Mouse (Mus musculus): ENCODE measurements around the gene Kifc3. TPM values are rescaled to one million over a fixed set of nuclear protein-coding genes. Genes with fewer than 3 reads are reported as not detected.

The Kifc3 gene
- polyA plus RNA-seq, 1 experiment from 2014 or later: 10.6 TPM

- Histone ChIP-seq H3K4me1 (peaks cover 15% of the 10 kb centered on the region), H3K4me2 (no peak overlapping the region), H3K27ac (0 out of 2 replicates have a peak overlapping the region, but pooled peaks have one; percentile 8), H3K9ac (no peak overlapping the region), H3K36me3 (no peaks in the 10 kb centered on the region), H3K4me3 (no peak overlapping the region), H3K27me3 (no peaks in the 10 kb centered on the region), H3K9me3 (no peaks in the 10 kb centered on the region)
- no peak for ATAC-seq (ENCODE audit: insufficient number of reproducible peaks, insufficient read depth, low FRiP score, low TSS enrichment, low read depth)
- 42% methylated on average over 7 of the region's 7 CpGs for WGBS
Measured at GRCm38 (mm10) chr8:95226251-95227150, 23.9 kb upstream of the Kifc3 start.

- H3K36me3 ChIP-seq: no peaks in the 10 kb centered on the region
- H3K9ac ChIP-seq: no peak overlapping the region
- peaks cover 20% of the 10 kb centered on the region for H3K4me1 ChIP-seq
- no peaks in the 10 kb centered on the region for H3K9me3 ChIP-seq
- no peak overlapping the region for H3K4me3 ChIP-seq
- H3K27me3 ChIP-seq: no peaks in the 10 kb centered on the region
- no peak overlapping the region for H3K27ac ChIP-seq
- no peak for ATAC-seq (ENCODE audit: insufficient number of reproducible peaks, insufficient read depth, low FRiP score, low TSS enrichment, low read depth)
- no peak overlapping the region for H3K4me2 ChIP-seq
- 90% methylated on average over 5 of the region's 5 CpGs for WGBS
Measured at GRCm38 (mm10) chr8:95223969-95224368, 21.4 kb upstream of the Kifc3 start.

DNA sequence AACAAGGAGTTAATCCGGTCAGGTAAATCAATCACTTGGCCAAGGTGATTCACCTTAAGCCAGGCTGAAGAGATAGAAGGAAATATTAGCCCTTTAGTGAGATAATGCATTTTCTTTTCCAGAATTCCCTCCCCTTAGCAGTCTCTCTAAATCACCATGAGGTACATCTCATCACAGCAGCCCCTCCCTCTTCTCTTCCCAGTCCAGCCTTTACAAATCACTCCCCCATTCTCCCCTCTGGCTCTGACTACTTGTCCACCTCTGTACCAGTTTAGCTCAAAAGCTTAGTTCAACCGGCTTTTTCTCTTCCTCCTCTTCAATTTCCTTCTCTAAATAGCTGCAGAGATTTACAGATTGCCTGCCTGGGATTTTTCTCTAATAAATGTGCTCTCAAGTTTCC is 18.4 kb upstream of the Kifc3 start:
- Histone ChIP-seq H3K36me3 (no peaks in the 10 kb centered on the region), H3K9ac (no peak overlapping the region), H3K4me3 (no peak overlapping the region), H3K9me3 (no peaks in the 10 kb centered on the region), H3K27ac (no peak overlapping the region), H3K4me2 (no peak overlapping the region), H3K27me3 (no peaks in the 10 kb centered on the region), H3K4me1 (peaks cover 9% of the 10 kb centered on the region; the same call in 1 of the 2 replicates)
- 24% methylated on average over 2 of the region's 2 CpGs for WGBS
- ATAC-seq (ENCODE audit: insufficient number of reproducible peaks, insufficient read depth, low FRiP score, low TSS enrichment, low read depth): no peak

DNA sequence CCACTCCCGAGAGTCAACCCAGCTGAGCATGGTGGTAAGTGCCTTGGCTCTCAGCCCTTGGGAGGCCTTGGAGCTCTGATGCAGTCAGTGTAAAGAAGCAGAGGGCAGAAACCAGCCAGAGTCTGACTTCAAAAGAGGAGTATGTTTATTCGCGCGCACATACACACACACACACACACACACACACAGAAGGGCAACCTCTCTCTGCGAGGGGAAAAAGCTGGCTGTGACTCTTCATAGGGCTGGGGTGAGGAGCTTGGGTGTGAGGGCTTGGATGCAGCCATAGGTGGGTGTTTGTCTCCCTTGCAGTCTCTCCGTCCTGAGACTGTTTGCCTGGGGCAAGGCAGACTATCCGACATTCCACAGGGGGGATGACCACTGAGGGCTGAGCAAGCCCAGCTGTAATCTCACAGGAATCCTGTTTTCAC is 18.0 kb upstream of the Kifc3 start:
- H3K27me3 ChIP-seq: no peaks in the 10 kb centered on the region
- WGBS: 44% methylated on average over 7 of the region's 7 CpGs
- H3K27ac ChIP-seq: no peak overlapping the region
- H3K36me3 ChIP-seq: no peaks in the 10 kb centered on the region
- H3K4me1 ChIP-seq: 0 out of 2 replicates have a peak, but pooled peaks cover 6% of the 10 kb centered on the region
- no peaks in the 10 kb centered on the region for H3K9me3 ChIP-seq
- H3K4me2 ChIP-seq: no peak overlapping the region
- no peak overlapping the region for H3K4me3 ChIP-seq
- H3K9ac ChIP-seq: no peak overlapping the region
- ATAC-seq (ENCODE audit: insufficient number of reproducible peaks, insufficient read depth, low FRiP score, low TSS enrichment, low read depth): no peak

- no peak overlapping the region for H3K27ac ChIP-seq
- no peaks in the 10 kb centered on the region for H3K27me3 ChIP-seq
- ATAC-seq (ENCODE audit: insufficient number of reproducible peaks, insufficient read depth, low FRiP score, low TSS enrichment, low read depth): no peak
- 86% methylated on average over 8 of the region's 8 CpGs for WGBS
- no peak overlapping the region for H3K4me2 ChIP-seq
- H3K36me3 ChIP-seq: no peaks in the 10 kb centered on the region
- H3K9me3 ChIP-seq: no peaks in the 10 kb centered on the region
- H3K4me3 ChIP-seq: no peak overlapping the region
- 0 out of 2 replicates have a peak, but pooled peaks cover 6% of the 10 kb centered on the region for H3K4me1 ChIP-seq
- no peak overlapping the region for H3K9ac ChIP-seq
Measured at GRCm38 (mm10) chr8:95219623-95220022, 17.0 kb upstream of the Kifc3 start.

DNA sequence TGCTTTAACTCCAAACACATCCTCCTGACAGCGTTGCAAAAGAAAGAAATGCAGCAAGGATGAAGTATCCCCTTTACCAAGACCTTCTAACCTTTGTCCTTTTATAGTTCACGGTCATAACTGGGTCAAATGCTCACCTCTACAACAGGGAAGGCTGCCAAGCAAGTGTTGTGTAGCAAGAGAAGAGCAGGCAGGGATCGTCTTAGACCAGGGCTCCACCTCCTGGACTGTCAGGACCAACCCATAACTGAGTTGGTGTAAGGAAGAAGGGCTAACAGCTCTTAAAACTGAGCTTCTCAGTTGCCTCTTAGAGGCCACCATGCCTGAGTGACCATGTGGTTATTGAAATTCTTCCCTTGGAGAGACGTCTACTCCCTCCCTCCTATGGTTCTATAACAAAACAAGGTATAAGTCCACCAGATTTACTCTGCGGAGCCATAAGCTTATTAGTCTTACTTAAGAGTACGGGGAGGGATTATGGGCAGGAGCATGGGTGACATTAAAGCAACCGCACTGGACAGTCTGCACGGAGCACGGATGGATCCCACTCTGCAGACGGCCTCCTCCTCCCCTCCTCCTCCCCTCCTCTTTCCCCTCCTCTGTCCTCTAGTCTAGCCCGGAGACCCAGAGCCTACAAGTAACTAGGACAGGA is 13.2 kb upstream of the Kifc3 start:
- Histone ChIP-seq H3K36me3 (no peaks in the 10 kb centered on the region), H3K9ac (no peak overlapping the region), H3K4me1 (0 out of 2 replicates have a peak, but pooled peaks cover 5% of the 10 kb centered on the region), H3K27ac (no peak overlapping the region), H3K4me3 (no peak overlapping the region), H3K4me2 (no peak overlapping the region), H3K27me3 (no peaks in the 10 kb centered on the region), H3K9me3 (no peaks in the 10 kb centered on the region)
- no peak for ATAC-seq (ENCODE audit: insufficient number of reproducible peaks, insufficient read depth, low FRiP score, low TSS enrichment, low read depth)
- 74% methylated on average over 11 of the region's 11 CpGs for WGBS

DNA sequence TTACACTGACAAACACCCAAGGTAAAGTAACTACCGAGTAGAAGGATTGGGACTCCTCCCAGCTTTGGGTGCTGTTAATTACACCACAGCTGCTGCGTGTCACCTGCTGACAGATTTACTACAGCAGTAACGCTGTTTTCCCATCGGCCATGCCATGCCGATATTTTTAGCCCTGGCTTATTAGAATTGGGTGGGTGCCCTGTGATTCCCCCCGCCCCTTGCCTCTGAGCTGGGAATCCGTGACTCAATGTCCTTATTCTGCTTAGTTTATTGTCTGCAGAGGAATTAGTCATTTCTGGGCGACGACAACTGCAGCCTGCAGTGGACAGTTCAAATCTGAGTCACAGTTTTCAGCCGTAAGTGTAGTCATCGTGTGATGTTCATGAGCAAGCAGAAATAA is 7.3 kb upstream of the Kifc3 start:
- no peak overlapping the region for H3K27ac ChIP-seq
- ATAC-seq (ENCODE audit: insufficient number of reproducible peaks, insufficient read depth, low FRiP score, low TSS enrichment, low read depth): no peak

DNA sequence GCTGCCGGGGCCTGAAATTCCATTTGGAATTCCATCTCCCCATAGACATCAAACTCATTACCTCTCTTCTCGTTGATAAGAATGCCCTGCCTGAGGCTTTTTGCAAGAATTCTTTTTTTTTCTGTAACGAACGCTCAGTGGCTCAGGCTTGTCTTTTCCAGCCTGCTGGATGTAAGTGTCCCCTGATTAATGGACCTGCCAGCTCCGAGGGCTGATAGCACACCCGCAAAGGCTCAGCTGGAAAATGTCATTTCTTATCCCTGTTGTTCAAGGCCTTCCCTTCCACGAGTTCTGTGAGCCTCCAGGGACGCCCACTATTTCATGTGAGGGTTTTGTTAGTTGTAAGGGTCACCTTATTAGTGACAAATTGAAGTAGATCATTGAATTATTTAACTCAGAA is 3.3 kb upstream of the Kifc3 start:
- Histone ChIP-seq H3K9me3 (no peaks in the 10 kb centered on the region), H3K4me2 (no peak overlapping the region), H3K27me3 (no peaks in the 10 kb centered on the region), H3K9ac (0 out of 2 replicates have a peak overlapping the region, but pooled peaks have one; percentile 3), H3K4me3 (no peak overlapping the region), H3K27ac (no peak overlapping the region), H3K36me3 (no peaks in the 10 kb centered on the region), H3K4me1 (no peaks in the 10 kb centered on the region)
- ATAC-seq (ENCODE audit: insufficient number of reproducible peaks, insufficient read depth, low FRiP score, low TSS enrichment, low read depth): no peak
- 45% methylated on average over 8 of the region's 8 CpGs for WGBS

More for the DNA sequence above, 7.3 kb upstream of the Kifc3 start:
- Histone ChIP-seq H3K9ac (no peak overlapping the region), H3K27me3 (no peaks in the 10 kb centered on the region), H3K4me2 (no peak overlapping the region), H3K36me3 (no peaks in the 10 kb centered on the region), H3K4me3 (no peak overlapping the region), H3K4me1 (no peaks in the 10 kb centered on the region), H3K9me3 (no peaks in the 10 kb centered on the region)
- WGBS: 80% methylated on average over 11 of the region's 11 CpGs

DNA sequence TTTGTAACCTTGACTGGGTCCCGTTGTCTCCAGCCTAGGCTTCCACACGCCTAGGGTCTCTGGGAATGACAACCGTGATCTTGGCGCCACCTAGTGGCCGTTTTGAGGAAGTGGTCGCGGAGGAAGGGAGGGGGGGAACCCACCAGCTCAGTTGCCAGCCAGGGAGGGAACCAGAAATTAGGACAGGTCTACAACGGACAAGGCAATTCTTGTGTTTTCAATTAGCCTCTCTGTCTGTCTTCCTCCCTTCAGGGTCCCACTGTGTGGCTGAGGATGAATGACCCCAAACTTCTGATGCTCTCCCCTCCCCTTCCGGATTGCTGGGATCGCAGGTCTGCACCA is 1.4 kb upstream of the Kifc3 start:
- H3K9me3 ChIP-seq: no peaks in the 10 kb centered on the region
- 0 out of 2 replicates have a peak, but pooled peaks have one; percentile 50 for ATAC-seq (ENCODE audit: insufficient number of reproducible peaks, insufficient read depth, low FRiP score, low TSS enrichment, low read depth)
- no peak overlapping the region for H3K4me2 ChIP-seq
- H3K27me3 ChIP-seq: no peaks in the 10 kb centered on the region
- no peak overlapping the region for H3K4me3 ChIP-seq
- H3K27ac ChIP-seq: no peak overlapping the region
- H3K36me3 ChIP-seq: no peaks in the 10 kb centered on the region
- WGBS: 10% methylated on average over 10 of the region's 10 CpGs
- H3K9ac ChIP-seq: no peak overlapping the region
- no peaks in the 10 kb centered on the region for H3K4me1 ChIP-seq

GRCm38 (mm10) chr8:95203326-95204038 is 870 bp upstream of the Kifc3 start:
- H3K4me2 ChIP-seq: no peak overlapping the region
- H3K9me3 ChIP-seq: no peaks in the 10 kb centered on the region
- H3K4me3 ChIP-seq: no peak overlapping the region
- ATAC-seq (ENCODE audit: insufficient number of reproducible peaks, insufficient read depth, low FRiP score, low TSS enrichment, low read depth): no peak
- H3K4me1 ChIP-seq: no peaks in the 10 kb centered on the region
- no peak overlapping the region for H3K27ac ChIP-seq
- H3K9ac ChIP-seq: no peak overlapping the region
- H3K27me3 ChIP-seq: no peaks in the 10 kb centered on the region
- WGBS: 51% methylated on average over 9 of the region's 9 CpGs
- H3K36me3 ChIP-seq: no peaks in the 10 kb centered on the region

DNA sequence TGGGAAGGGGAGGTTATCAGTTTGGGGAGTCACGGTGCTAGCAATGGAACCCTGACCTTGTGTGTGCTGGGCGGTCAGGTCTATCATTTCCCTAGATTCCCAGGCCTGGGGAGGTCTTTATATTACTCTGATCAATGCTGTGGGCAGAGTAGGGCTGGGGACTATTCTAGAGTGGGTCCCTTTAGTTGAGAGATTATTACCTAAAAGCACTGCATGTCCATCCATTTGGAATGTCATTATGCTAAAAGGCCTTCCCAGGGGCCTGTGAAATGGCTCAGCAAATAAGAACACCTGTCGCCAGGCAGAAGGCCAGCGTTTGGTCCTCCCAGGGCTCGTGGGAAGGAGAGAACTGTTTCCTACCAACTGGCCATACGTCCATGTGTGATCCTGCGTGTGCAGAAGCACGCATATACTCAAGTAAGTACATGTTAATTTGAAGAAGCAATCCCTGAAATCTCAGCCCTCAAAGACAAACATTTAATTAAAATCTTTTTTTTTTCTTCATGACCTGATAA is 499 bp downstream of the Kifc3 start:
- H3K27me3 ChIP-seq: no peaks in the 10 kb centered on the region
- H3K4me2 ChIP-seq: no peak overlapping the region
- H3K9ac ChIP-seq: no peak overlapping the region
- no peak for ATAC-seq (ENCODE audit: insufficient number of reproducible peaks, insufficient read depth, low FRiP score, low TSS enrichment, low read depth)
- no peaks in the 10 kb centered on the region for H3K4me1 ChIP-seq
- WGBS: 69% methylated on average over 8 of the region's 8 CpGs
- no peaks in the 10 kb centered on the region for H3K9me3 ChIP-seq
- no peaks in the 10 kb centered on the region for H3K36me3 ChIP-seq
- H3K27ac ChIP-seq: no peak overlapping the region
- H3K4me3 ChIP-seq: no peak overlapping the region
